Mouse (Mus musculus) limb, embryonic 11.5 days (tissue): Measurements from ENCODE around the gene Bbox1. TPM values are rescaled to one million over a fixed set of nuclear protein-coding genes. Genes with fewer than 3 reads are reported as not detected.

Experiments used
- ATAC-seq: fragments of 200-750 bp; cut with Nextera tagmentation; 2 replicates; pipeline ENCODE4 v1.8.0; 2017; ENCODE audit warnings: low read depth; ENCODE audit not compliant: insufficient number of reproducible peaks, low FRiP score, low TSS enrichment
- DNase-seq: peaks from one replicate; pipeline ENCODE4 v3.0.0-alpha.2; 2015; ENCODE audit warnings: low spot score
- H3K27ac ChIP-seq: fragments of 300-500 bp; sonication (generic); replicated peaks from 2 replicates; pipeline ENCODE4 v1.5.1; 2014; ENCODE audit warnings: low read depth, mild to moderate bottlenecking, low read length
- H3K27me3 ChIP-seq: fragments of 300-500 bp; sonication (generic); 2 replicates; pipeline ENCODE4 v1.6.1; 2014; ENCODE audit warnings: mild to moderate bottlenecking, low read length, mixed read lengths; ENCODE audit not compliant: control insufficient read depth, insufficient read depth
- H3K36me3 ChIP-seq: fragments of 300-500 bp; sonication (generic); 2 replicates; pipeline ENCODE4 v1.6.1; 2014; ENCODE audit warnings: mild to moderate bottlenecking, low read length, moderate library complexity, mixed read lengths; ENCODE audit not compliant: control insufficient read depth, insufficient read depth
- H3K4me1 ChIP-seq: fragments of 300-500 bp; sonication (generic); 2 replicates; pipeline ENCODE4 v1.6.1; 2014; ENCODE audit warnings: low read length, mixed read lengths; ENCODE audit not compliant: control insufficient read depth, insufficient read depth
- H3K4me2 ChIP-seq: fragments of 300-500 bp; sonication (generic); 2 replicates; pipeline ENCODE4 v1.6.1; 2014; ENCODE audit warnings: low read depth, mild to moderate bottlenecking, moderate library complexity; ENCODE audit not compliant: severe bottlenecking
- H3K4me3 ChIP-seq: fragments of 300-500 bp; sonication (generic); 2 replicates; pipeline ENCODE4 v1.5.1; 2014; ENCODE audit warnings: low read depth, low read length
- H3K9ac ChIP-seq: fragments of 300-500 bp; sonication (generic); 2 replicates; pipeline ENCODE4 v1.6.1; 2014; ENCODE audit warnings: mild to moderate bottlenecking, low read length
- H3K9me3 ChIP-seq: fragments of 300-500 bp; sonication (generic); 2 replicates; pipeline ENCODE4 v1.6.1; 2016; ENCODE audit warnings: low read length; ENCODE audit not compliant: control insufficient read depth
- WGBS: fragments of 180-500 bp; shearing (Covaris S2); extraction: QIAGEN DNeasy Blood & Tissue Kit; methylation state at CpG from one replicate; pipeline ENCODE4 v1.1.7; 2014; 5-methylcytosine and 5-hydroxymethylcytosine counted together
- polyA plus RNA-seq: library from polyadenylated mRNA; unstranded; fragments of >200 nt; fragmentation: Nextera tagmentation; extraction: Ambion mirVana; gene quantifications from 2 replicates; pipeline ENCODE4 v1.2.1, GENCODE M21; 2014

Bbox1 gene
- polyA plus RNA-seq, 1 experiment from 2014 or later = 0.19 TPM

GRCm38 (mm10) chr2:110294927-110295326 lies 19.4 kb downstream of the Bbox1 start:
- Histone ChIP-seq H3K27ac (no peak overlapping the region), H3K4me2 (no peak overlapping the region), H3K9ac (no peak overlapping the region), H3K4me1 (no peaks in the 10 kb centered on the region), H3K27me3 (no peaks in the 10 kb centered on the region), H3K36me3 (no peaks in the 10 kb centered on the region), H3K9me3 (no peaks in the 10 kb centered on the region), H3K4me3 (no peak overlapping the region)
- DNase-seq (peak; percentile 43), ATAC-seq (peak; percentile 61)
- 22% methylated on average over 3 of the region's 3 CpGs for WGBS

DNA sequence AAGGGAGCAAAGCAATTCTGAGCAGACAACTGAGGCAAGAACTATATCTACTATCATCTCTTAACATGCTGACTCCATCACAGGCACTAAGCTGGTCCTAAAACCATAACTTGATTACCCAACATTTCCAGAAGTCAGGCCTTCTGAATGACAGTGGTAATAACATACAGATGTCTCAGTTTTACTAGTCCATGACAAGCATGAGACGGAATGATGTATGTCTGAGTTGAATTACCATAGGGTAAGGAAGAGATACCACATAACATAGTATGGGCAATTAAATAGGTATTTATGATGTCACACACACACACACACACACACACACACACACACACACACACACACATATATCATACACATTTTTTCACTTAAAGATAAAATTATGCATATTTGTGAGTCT lies 26.4 kb downstream of the Bbox1 start:
- Histone ChIP-seq H3K4me3 (no peak overlapping the region), H3K9ac (no peak overlapping the region), H3K36me3 (no peaks in the 10 kb centered on the region), H3K9me3 (no peaks in the 10 kb centered on the region), H3K4me2 (no peak overlapping the region), H3K27ac (no peak overlapping the region), H3K27me3 (no peaks in the 10 kb centered on the region), H3K4me1 (no peaks in the 10 kb centered on the region)
- ATAC-seq = no peak
- no peak for DNase-seq
- WGBS = 75% methylated on average over 1 of the region's 1 CpGs

GRCm38 (mm10) chr2:110285829-110286504 lies 28.4 kb downstream of the Bbox1 start:
- no peaks in the 10 kb centered on the region for H3K9me3 ChIP-seq
- no peaks in the 10 kb centered on the region for H3K36me3 ChIP-seq
- no peak overlapping the region for H3K4me2 ChIP-seq
- DNase-seq = no peak
- ATAC-seq = no peak
- H3K9ac ChIP-seq = no peak overlapping the region
- no peak overlapping the region for H3K4me3 ChIP-seq
- H3K27me3 ChIP-seq = no peaks in the 10 kb centered on the region
- WGBS = 83% methylated on average over 3 of the region's 3 CpGs
- no peak overlapping the region for H3K27ac ChIP-seq
- no peaks in the 10 kb centered on the region for H3K4me1 ChIP-seq

DNA sequence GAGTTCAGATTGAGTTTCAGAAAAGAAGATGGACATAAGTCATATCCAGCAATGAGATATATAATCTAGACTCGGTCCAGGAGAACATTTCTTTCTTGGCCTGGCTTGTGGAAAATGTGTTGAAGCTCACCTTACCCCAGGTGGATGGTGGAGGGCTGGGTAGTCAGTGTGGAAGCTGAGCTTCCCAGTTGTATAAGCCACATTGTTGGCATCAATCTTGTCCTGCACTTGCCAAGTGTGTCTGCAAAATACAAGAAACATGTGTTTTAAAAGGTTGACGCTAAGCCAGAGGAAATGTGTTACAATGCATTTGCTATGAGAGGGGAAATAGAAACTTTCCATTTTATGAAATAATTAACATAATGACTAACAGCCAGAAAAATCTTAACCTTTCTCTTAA lies 38.9 kb downstream of the Bbox1 start:
- DNase-seq (no peak), ATAC-seq (no peak)
- Histone ChIP-seq H3K4me3 (no peak overlapping the region), H3K4me1 (no peaks in the 10 kb centered on the region), H3K27me3 (no peaks in the 10 kb centered on the region), H3K9me3 (no peaks in the 10 kb centered on the region), H3K4me2 (no peak overlapping the region), H3K36me3 (no peaks in the 10 kb centered on the region), H3K9ac (no peak overlapping the region), H3K27ac (no peak overlapping the region)
- 75% methylated on average over 2 of the region's 2 CpGs for WGBS

DNA sequence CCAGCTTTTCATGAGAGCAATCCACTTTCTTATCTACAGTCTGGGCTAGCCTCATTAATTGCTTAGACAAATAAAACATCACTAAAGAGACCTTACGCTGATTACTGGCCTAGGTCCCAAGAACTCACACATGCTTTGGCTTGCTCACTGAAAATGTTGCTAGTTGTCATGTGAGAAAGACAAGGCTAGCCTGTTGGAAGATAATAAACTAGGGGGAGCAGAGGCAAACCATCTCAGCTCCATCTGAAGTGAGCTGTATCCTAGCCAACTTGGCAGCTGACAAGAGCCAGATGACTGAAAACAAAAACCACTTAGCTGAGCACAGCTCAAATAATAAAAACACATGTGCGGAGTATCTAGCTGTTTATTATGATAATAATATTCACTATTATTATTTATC lies 40.2 kb downstream of the Bbox1 start:
- no peaks in the 10 kb centered on the region for H3K36me3 ChIP-seq
- no peak; the same call in 1 of the 2 replicates for ATAC-seq
- H3K4me1 ChIP-seq = no peaks in the 10 kb centered on the region
- no peak overlapping the region for H3K4me3 ChIP-seq
- WGBS = 78% methylated on average over 2 of the region's 2 CpGs
- no peak overlapping the region for H3K27ac ChIP-seq
- H3K9ac ChIP-seq = no peak overlapping the region
- no peaks in the 10 kb centered on the region for H3K27me3 ChIP-seq
- DNase-seq = no peak
- H3K9me3 ChIP-seq = no peaks in the 10 kb centered on the region
- H3K4me2 ChIP-seq = no peak overlapping the region

DNA sequence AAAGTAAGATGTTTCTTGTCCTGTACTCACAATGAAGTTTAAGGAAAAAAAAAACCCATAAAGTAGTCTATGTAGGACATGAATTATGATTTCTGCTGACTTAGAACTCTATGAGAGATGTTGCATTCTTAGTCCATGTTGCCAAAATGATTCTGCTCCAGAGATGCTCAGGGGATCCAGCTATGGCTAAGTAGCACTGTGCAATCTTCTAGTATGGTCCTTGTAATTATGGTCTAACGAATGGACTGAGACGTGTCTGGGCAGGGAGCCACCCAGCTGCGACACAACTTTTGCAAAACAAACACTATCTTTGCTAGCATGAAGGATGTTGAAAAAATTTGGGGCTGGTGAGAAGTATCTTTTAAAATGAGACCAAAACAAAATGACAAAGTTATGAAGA lies 45.1 kb downstream of the Bbox1 start:
- no peak for DNase-seq
- ATAC-seq = no peak
- Histone ChIP-seq H3K9me3 (no peaks in the 10 kb centered on the region), H3K27me3 (no peaks in the 10 kb centered on the region), H3K4me3 (no peak overlapping the region), H3K9ac (no peak overlapping the region), H3K27ac (no peak overlapping the region), H3K4me2 (no peak overlapping the region), H3K4me1 (no peaks in the 10 kb centered on the region), H3K36me3 (no peaks in the 10 kb centered on the region)
- 81% methylated on average over 3 of the region's 3 CpGs for WGBS

GRCm38 (mm10) chr2:110232252-110232651 lies 82.1 kb downstream of the Bbox1 start:
- Histone ChIP-seq H3K9ac (no peak overlapping the region), H3K27ac (no peak overlapping the region), H3K9me3 (no peaks in the 10 kb centered on the region), H3K36me3 (no peaks in the 10 kb centered on the region), H3K4me2 (no peak overlapping the region), H3K27me3 (no peaks in the 10 kb centered on the region), H3K4me1 (peaks cover 3% of the 10 kb centered on the region; the same call in 1 of the 2 replicates), H3K4me3 (no peak overlapping the region)
- ATAC-seq = no peak
- no peak for DNase-seq
- WGBS = 83% methylated on average over 9 of the region's 9 CpGs

GRCm38 (mm10) chr2:110230753-110231152 lies 83.6 kb downstream of the Bbox1 start:
- H3K4me2 ChIP-seq = no peak overlapping the region
- WGBS = 66% methylated on average over 4 of the region's 4 CpGs
- H3K36me3 ChIP-seq = no peaks in the 10 kb centered on the region
- ATAC-seq (no peak), DNase-seq (no peak)
- no peaks in the 10 kb centered on the region for H3K27me3 ChIP-seq
- H3K9ac ChIP-seq = no peak overlapping the region
- no peaks in the 10 kb centered on the region for H3K9me3 ChIP-seq
- peak overlapping the region; percentile 51; the same call in 1 of the 2 replicates for H3K27ac ChIP-seq
- peaks cover 3% of the 10 kb centered on the region; the same call in 1 of the 2 replicates for H3K4me1 ChIP-seq
- H3K4me3 ChIP-seq = no peak overlapping the region
